Mouse (Mus musculus) mouse trophoblast stem cell (cell line): ENCODE measurements around the gene Aagab.

ENCODE experiments used
- in situ Hi-C, 2 experiments: fragments of 300-500 bp; cut with MseI, MboI; formaldehyde crosslinking; loops; 2 replicates in 1 of 2; 3 replicates in 1 of 2; pipeline ENCODE4 v1.15.1; 2025

Aagab gene

DNA sequence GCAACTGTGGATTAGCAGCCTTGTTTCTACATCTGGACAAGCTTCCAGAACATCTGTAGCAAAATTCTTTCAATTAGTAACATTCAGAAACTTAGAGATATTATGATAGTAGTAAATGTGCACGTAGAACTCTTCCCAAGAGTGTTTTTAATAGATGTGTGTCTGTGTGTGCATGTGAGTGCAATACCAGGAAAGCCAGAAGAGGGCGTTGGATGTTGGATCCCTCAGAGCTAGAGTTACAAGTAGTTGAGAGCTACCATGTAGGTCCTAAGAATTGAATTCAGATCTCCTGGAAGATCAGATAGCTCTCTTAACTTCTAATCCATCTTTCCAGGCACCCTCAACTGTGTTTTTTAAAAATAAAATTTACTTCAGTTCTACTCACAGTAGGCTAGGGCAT, 4.1 kb downstream of the Aagab start:
- in situ Hi-C loops: no loop called here

DNA sequence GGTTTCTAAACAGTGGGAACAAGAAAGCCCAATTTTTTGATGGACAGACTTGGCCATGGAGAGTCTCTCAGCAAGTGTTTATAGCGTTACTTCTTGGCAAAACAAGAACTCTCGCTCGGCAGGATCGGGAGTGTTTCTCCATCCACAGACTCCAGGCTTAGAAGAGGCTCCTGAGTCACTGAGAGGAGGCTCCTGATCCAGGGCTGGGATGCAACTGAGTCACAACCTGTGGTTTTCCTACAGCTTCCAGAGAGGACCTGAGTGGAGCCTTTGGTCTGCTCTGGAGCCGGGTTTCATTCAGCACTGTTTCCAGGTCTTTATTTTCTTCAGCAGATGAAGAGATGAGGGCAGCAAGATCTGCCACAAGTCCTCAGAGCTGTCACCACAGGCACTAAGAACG, 5.5 kb downstream of the Aagab start:
- in situ Hi-C loops: no loop called here

DNA sequence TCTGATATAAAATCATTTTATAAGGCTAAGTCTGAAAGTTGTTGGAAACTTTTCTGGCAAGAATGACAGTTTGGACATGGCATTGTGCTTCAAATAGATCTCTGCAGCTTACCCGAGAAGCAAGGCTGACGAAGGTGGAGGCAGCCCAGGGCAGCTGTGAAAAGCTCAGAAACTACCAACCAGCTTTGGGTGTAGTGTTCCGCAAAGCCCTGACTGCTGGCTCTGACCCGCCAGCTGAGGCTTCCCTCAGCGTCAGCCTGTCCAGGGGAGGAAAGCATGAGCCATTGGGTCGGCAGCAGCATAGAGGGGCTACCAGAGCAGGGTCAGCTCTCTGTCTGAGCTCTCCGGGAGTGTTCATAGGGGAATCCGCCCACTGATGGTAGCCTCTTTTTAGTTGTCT, 6.8 kb downstream of the Aagab start:
- in situ Hi-C loops: no loop called here

DNA sequence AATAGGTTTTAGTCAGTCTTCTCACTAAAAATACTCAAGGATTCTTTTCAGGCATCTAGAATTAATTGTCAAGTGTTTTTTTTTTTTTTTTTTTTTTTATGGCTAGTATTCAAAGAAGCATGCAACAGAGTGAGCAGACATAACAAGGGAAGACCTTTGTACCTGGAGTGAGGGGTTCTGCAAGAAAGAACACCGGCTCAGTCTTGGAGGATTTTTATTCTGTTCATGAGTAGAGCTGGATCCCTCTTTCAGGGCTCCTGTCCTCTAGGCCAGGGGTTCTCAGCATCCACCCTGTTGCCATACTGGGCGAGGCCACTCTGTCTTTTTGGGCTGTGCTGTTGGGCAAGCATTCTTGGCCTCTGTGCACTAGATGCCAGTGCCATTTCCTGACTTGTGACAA, 7.3 kb downstream of the Aagab start:
- in situ Hi-C loops: no loop called here

DNA sequence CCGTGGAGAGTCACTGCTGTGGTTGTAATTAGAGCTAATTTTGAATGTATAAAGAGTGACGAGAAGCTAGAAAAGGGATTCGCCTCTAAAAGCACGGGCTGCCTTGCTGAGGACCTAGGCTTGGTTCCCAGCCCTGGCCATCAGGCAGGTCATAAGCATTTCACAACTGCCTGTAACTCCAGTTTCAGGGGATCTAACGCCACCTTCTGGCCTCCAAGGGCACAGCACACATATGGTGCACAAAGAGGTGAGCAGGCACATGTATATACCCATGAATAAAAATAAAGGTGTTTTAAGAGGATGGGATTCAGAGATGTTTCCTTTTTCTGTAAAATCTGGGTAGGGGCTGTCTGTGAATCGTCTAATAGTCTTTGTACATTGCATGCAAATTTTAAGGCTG, 7.8 kb downstream of the Aagab start:
- in situ Hi-C loops: no loop called here

DNA sequence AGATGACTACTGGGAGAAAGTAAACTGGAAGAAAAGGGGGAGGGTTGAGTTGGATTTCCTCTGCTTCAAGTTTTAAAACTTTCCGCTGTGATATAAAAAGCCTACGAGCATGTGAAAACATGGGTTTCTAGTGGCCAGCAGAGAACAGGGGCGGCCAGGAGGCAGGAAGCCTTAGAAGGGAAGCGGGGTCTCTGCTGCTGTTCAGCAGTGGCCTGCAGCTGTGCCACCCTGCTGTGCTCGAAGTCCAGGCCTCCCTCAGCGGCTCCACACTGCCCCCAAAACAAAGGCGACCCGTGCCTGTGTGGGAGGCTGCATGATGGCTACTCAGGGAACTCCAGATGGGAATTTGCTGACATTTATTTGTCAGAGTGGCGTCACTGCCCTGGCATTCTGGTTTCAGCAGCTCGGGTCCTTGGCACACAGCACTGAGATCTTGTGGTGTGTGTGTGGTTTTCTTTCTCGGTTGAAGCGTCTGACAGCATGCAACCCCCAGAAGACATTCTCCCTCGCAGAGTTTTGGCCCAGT, 8.4 kb downstream of the Aagab start:
- in situ Hi-C loops: no loop called here

DNA sequence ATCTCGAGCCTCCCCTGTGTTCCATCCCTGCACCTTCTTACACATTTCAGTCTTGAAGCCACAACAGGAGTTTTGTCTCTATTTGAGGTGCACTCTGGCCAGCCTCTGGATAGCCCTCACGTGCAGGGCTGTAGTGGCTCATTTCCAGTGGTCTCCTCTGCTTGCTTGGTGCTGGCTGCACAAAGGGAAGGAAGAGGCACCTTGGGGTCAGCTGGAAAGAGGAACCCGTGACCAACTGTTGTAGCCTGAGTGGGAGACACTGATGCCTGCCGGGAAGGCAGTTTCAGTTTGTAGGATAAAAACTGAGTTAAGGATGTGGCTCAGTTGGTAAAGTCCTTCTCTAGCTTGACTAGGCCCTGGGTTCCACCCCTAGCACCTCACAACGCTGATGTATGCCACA, 9.5 kb downstream of the Aagab start:
- in situ Hi-C loops: no loop called here

DNA sequence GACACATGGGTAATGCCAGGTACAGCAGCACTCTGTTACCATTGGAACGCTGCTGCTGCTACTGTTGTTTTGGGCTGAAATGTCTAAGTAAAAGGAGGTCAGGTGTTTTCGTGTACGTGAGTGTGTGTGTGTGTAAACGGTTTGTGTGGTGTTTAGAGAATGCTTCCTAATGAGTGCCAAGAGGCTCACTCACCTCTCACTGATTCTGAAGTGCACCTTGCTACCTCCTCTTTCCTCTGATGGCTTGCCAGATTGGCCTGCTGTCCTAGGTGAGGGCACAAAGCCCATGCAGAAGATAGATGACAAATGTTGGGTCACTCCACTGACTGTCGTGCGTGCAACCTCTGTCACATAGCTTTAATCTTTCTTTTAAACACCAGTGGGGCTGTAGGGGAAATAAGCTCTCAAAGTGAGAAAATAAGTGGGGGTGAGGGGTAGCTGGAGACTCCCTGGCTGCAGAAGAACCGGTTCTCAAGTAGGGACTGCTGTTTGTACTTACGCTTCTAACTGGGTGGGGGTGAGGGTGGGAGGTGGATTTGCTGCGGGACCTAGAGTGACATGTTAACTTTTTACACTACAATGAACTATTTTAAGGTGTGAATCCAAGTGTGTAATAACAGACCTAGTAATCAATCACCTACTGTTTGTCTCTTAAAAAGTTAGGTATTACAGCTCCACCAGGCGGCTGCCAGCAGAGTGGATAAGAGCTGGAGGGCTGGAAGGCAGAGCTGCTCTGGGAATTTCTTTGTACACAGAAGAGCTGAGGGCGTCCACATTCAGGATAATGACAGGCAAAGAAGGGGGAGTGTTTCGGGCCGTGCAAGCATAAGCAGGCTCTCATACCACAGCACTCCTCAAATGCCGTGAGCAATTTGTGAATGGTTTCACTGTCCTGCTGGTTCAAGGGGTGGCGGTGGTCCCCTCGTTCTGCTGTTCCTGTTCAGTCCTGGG, 10.4 kb downstream of the Aagab start:
- in situ Hi-C loops: no loop called here

DNA sequence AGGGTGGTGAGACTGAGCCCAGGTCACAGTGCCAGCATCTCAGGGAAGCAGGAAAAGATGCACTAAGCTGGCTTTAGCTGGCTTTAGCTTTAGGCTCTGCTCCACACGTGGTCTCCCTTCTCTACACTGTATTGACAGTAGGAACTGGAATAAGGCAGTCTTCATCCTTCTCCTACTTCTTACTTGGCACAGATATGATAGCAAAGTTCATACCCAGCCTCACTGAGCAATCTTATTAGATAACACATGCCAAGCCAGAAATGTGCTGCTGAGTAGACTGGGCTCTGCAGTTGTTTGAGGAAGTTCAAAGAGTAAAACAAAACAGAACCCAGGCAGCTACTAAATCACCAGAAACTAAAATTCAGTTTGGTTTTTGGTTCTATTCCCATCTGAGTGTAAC, 11.1 kb downstream of the Aagab start:
- in situ Hi-C loops: no loop called here

DNA sequence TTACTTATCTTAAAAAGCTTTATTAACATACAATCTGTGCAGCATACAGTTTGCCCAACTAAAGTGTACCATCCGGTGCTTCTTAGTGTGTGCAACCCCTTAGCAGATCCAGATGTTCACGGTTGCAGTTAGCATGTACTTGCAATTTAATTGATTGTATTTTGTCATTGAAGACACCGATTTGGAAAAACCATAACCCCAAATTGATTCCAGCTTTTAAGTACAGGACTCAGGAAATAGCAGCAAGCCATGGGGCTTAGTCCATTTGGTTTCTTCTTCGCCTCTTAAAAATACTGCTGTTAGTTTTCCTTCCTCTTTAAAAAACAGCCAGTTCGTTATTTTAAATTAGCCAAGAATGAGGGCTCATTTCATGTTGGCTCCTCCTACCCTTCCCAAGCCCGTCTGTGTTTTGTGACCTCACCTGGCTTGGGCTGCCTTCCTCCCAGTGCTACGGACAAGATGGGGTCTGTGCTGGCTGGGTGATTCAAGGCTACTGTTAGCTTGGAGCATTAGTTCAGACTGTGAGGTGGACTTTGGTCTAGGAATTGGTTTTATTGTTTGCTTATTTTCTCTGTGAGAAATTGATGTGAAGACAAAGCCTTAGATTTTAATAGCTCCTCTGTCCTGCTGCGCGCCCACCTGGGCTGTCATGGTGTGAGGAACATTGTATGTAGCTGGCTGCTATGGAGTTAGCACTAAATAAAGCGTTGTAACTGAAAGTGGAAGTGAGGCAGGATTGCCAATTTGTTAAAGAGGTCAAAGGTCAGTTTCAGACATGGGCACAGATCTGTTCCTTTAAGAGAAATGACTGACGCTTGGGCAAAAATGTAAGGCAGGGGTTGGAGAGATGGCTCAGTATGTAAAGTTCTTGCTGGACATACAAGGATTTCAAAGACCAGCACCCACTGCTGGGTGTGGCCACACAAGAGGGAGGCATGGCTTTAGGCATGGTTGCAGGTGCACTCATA, 11.8 kb downstream of the Aagab start:
- in situ Hi-C loops: no loop called here

DNA sequence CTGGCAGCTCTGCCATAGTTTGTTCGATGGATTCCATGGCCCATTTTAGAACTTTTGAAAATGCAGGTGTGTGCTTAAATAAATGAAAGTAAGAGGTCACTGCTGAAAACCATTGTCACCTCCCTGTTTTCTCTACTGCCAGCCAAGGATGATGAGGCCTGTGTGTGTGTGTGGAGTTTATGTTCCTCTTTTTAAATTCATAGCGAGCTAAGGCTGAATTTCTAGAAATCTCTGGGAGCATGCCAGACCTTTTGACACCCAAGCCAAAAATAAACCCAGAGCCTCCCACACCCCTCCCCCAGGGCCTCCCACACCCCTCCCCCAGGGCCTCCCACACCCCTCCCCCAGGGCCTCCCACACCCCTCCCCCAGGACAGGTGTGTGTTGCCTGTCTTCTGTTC, 15.5 kb downstream of the Aagab start:
- in situ Hi-C loops: no loop called here

DNA sequence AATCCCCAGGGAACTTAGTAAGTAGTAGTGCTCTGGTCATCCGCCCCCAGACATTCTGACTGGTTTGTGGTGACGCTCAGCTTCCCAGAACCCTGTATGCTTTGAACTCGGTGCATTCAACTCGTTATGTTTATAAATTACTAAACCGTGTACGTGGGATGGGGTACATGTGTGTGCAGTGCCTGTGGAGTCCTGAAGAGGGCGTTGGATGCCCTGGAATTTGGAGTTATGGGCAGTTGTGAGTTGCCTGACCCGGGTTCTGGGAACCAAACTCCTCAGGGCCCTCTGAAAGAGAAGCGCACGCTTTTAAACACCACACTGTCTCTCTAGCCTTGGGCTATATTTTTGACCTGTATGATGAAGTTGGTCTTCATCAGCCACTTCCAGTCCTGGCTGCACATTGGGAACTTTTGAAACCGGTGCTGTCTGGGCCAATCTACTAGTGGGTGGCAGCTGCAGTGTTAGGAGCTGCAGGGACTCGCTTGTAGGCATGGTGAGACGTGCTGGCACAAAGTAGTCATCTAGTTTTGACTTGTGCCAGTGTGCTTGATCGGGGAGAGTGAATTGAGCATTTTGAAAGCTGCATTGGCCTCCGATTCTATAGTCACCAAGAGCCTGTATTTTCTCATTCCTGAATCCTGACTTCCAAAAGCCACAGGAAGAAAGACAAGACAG, 21.6 kb downstream of the Aagab start:
- in situ Hi-C loops: no loop called here

DNA sequence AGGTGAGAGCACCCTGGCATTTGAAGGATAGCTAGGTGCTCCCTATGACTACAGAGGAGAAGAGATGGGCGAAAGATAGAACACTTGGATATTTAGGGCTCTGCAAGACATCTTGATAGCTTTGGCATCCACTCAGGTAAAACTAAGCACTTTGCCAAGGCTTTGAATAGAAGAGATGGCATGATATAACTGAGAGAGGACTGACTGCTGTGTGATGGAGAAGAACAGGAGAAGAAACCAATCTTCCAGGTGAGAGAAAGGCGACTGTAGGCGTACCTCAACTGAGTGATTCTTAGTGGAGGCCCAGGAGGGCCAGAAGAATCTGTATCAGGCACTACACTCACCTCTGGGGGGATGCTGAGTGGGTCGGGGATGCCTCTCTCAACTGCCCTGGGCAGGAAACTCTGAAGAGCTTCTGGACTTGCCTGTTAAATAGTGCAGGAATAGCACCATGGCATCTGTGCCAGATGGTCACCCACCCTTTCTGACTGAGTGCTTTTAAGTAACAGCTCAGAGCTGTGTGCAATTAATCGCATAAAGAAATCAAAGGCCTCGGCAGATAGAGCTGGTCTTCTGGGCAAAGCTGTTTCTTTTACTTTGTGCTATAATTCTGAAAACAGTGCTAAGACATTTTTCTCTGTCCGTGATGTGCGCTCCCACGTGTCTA, 22.8 kb downstream of the Aagab start:
- in situ Hi-C loops: loop anchor here in 1 of 2 experiments (25.0 kb wide), 1 partner anchor 212 kb away; no protein-coding TSS in a partner anchor

DNA sequence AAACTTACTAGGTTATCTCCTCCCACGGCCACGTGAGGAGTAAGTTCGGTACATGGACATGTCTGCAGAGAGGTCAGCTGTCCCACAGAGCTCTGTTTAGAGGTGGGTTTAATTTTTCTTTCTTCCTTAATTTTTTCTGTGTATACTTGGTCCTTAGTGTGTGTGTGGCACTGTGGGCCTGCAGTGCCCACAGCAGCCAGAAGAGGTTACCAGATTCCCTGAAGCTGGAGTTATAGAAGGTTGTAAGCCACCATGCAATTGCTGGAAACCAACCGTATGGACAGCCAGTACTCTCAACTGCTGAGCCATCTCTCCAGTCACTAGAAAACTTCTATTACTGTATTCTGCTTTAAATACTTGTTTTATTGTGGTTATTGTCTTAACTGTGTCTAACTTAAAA, 29.6 kb downstream of the Aagab start:
- in situ Hi-C loops: loop anchor here (10.0 to 25.0 kb wide), 2 partner anchors 205 to 213 kb away; no protein-coding TSS in a partner anchor

DNA sequence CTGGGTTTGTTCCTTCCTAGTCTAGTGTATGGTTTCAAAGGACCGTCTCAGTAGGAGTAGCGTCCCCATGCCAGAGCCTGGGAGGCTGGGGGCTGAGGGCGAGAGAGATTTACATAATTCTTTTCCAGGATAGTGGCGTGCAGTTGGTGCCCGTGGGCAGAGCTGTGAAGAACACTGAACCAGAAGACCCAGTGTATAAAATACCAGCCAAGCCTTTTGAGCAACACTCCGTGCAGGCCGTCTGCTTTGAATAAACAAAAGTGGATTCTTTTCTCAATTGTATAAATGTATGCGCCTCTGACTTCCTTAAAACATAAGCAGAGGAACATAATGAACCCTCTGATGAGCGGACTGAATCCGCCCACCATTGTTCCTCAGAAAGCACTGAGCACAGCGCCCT, 30.5 kb downstream of the Aagab start:
- in situ Hi-C loops: loop anchor here (10.0 to 25.0 kb wide), 2 partner anchors 204 to 212 kb away; no protein-coding TSS in a partner anchor

DNA sequence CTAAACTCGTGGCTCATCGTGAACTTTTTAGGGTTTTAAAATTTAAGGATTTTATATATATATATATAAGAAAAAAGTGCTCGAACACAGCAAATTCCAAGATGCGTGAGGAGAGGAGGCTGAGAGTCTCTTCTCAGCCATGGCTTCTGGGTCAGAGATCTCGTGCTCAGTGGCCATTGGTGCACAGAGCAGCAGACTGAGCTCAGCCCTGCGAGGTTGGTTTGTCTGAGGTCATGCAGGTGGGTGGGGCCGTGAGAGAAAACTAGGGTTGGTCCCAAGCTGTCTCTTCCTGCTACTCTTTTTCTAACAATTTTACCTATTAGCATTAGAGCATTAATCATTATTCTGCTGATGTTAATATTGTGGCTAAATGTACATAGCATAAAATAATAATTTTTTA, 30.9 kb downstream of the Aagab start:
- in situ Hi-C loops: loop anchor here (10.0 to 25.0 kb wide), 2 partner anchors 204 to 211 kb away; no protein-coding TSS in a partner anchor

DNA sequence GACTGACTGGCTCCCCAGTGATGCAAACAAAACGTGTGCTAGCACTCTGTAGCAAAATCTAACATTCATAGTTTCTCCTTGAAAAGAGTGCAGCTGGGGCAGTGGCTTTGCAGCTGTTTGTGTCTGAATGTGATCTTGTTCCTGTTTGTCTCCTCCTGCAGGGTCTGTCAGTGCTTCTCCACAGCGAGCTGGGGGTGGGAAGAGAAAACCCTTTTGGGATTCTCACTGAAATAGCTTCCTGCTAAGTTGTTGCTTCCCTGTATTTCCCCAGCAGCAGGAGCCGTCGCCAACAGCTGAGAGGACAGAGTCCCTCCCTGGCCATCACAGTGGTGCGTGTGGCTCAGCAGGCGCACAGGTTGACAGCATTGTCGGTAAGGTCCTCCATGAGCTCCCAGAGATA, 33.7 kb downstream of the Aagab start:
- in situ Hi-C loops: loop anchor here (10.0 to 25.0 kb wide), 2 partner anchors 201 to 209 kb away; no protein-coding TSS in a partner anchor

DNA sequence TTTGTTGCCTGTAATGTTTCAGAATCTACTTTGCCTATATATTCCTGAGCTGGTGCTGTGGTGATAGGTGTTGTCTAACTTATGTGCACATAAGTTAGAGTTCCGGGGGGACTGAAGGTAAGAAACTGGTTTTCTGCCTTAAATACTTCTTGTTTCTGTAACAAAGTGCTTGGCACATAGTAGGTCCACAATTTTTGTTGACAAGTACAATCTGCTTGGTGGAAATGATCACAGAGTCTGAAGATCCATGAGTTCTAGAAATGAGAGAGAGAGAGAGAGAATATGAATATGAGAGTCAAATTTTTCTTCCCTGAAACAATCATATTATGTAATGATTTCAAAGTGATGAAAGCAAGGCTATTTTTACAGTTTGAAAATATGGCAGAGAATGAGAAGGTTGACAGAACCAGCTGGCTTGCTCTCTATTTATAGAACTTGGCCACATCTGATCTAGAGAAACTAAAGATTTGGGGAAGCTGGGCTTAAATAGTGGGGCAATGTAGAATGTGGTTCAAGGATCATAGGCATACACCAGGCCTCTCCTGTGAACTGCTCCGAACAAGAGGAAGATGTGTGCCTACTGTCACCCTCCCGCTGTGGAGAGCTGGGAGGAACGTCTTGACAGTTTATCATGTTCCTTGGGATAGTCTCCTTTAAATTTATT, 39.7 kb downstream of the Aagab start:
- in situ Hi-C loops: loop anchor here in 1 of 2 experiments (25.0 kb wide), 1 partner anchor 195 kb away; no protein-coding TSS in a partner anchor

DNA sequence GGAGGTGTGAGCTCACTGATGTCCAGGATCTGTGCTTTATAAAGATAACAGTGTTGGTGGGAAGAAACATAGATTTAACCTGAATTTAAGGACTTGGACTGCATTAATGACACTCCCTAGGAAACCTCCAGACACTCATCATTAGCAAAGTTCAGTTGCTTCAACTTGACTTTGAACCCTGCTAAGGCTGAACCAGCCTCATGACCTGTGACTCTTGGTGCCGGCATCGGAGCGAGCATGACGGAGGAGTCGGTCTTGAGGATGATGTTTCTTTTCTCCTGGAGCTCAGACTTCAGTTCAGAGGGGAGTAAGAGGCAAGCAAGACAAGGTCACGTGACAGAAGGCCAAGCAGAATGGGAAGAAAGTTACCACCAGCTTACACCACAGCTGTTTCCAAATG, 41.6 kb downstream of the Aagab start:
- in situ Hi-C loops: loop anchor here in 1 of 2 experiments (25.0 kb wide), 1 partner anchor 193 kb away; no protein-coding TSS in a partner anchor

DNA sequence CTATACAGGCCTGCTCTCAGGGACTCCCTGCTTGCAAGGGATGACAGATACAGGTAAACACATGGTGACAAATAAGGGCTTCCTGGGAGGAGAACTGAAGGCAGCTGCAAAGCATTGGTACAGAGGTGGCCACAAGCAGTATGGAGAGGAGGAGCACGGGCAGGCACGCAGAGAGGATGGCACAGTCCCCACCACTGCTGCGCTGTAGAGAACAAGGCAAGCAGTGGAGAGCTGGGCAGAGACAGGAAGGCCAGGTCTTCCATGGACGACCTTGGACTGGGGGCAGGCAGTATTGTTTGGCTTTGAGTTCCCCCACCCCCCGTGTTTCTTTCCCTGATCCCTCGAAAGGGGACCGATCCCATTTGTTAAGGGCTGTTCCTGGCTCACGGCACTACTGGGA, 42.6 kb downstream of the Aagab start:
- in situ Hi-C loops: loop anchor here in 1 of 2 experiments (25.0 kb wide), 1 partner anchor 192 kb away; no protein-coding TSS in a partner anchor
